ENCODE assay signal across 27 mouse cellular contexts in genomic region chr14:56338882-56339442, GRCm38 (mm10). TPM values are rescaled to one million over a fixed set of nuclear protein-coding genes. Genes with fewer than 3 reads are reported as not detected.
A peak's percentile ranks its signal among the peaks of the same experiment; 100 is the strongest.
DNase-seq lines count a peak whose midpoint lies in the region; ATAC-seq and TF ChIP-seq lines count a peak whose summit lies in the region.
"Had no signal": no experiment of that assay in that cellular context is flagged by ENCODE, and none has a peak within 500 bp of the region (broad histone marks: within the 10 kb centered on the region; RNA-seq: fewer than 3 reads in every experiment).

No protein-coding gene starts in this region.

- no peak for TF ChIP-seq POLR2A in limb, embryonic 14.5 days (IDR thresholded peaks at IDR 0.05; ENCODE audit: borderline replicate concordance, extremely low read depth, insufficient read depth, insufficient read length)

- no peak for ATAC-seq in kidney, postnatal 0 days (replicated peaks; ENCODE audit: low FRiP score, low read depth)
- ATAC-seq in kidney, embryonic 15.5 days (replicated peaks; ENCODE audit: low FRiP score) = no peak
- ATAC-seq in limb, embryonic 14.5 days (ENCODE audit: low FRiP score, low read depth) = peak; percentile 73
- ATAC-seq: CD4-positive, CD25-positive, alpha-beta regulatory T cell, adult 4 months; forebrain, embryonic 13.5 days; forebrain, embryonic 16.5 days had no signal

- no peaks in the 10 kb centered on the region for H3K36me3 ChIP-seq in kidney, postnatal 0 days (ENCODE audit: insufficient read depth, low read length)
- no peaks in the 10 kb centered on the region for H3K36me3 ChIP-seq in kidney, embryonic 15.5 days
- H3K36me3 ChIP-seq in limb, embryonic 14.5 days (ENCODE audit: control insufficient read depth, insufficient read depth, low read length) = no peaks in the 10 kb centered on the region
- H3K36me3 ChIP-seq: embryonic facial prominence, embryonic 12.5 days; forebrain, embryonic 10.5 days; hindbrain, embryonic 12.5 days; hindbrain, embryonic 15.5 days had no signal

- no peaks in the 10 kb centered on the region for H3K9me3 ChIP-seq in kidney, postnatal 0 days (replicated peaks; ENCODE audit: low read length)
- no peaks in the 10 kb centered on the region for H3K9me3 ChIP-seq in kidney, embryonic 15.5 days (replicated peaks)
- H3K9me3 ChIP-seq in limb, embryonic 14.5 days (ENCODE audit: control insufficient read depth, low read length) = no peaks in the 10 kb centered on the region
- H3K9me3 ChIP-seq: embryonic facial prominence, embryonic 12.5 days; forebrain, embryonic 10.5 days; forebrain, embryonic 13.5 days; hindbrain, embryonic 12.5 days; hindbrain, embryonic 15.5 days had no signal

- no peaks in the 10 kb centered on the region for H3K27me3 ChIP-seq in kidney, postnatal 0 days (ENCODE audit: insufficient read depth, low read length)
- no peaks in the 10 kb centered on the region for H3K27me3 ChIP-seq in kidney, embryonic 15.5 days
- no peaks in the 10 kb centered on the region for H3K27me3 ChIP-seq in limb, embryonic 14.5 days (ENCODE audit: control insufficient read depth, insufficient read depth, low read length)
- H3K27me3 ChIP-seq: embryonic facial prominence, embryonic 12.5 days; forebrain, embryonic 13.5 days; hindbrain, embryonic 12.5 days; hindbrain, embryonic 15.5 days had no signal

- no peak for TF ChIP-seq CTCF in kidney, postnatal 0 days (IDR thresholded peaks at IDR 0.05; ENCODE audit: low read depth)
- no peak for TF ChIP-seq CTCF in layer of hippocampus, adult 2 months (conservative IDR thresholded peaks at IDR 0.05)

- no peak overlapping the region for H3K4me2 ChIP-seq in kidney, postnatal 0 days (ENCODE audit: low read length)
- H3K4me2 ChIP-seq in kidney, embryonic 15.5 days = no peak overlapping the region
- H3K4me2 ChIP-seq in limb, embryonic 14.5 days (replicated peaks; ENCODE audit: low read depth, low read length, severe bottlenecking) = no peak overlapping the region
- H3K4me2 ChIP-seq: embryonic facial prominence, embryonic 12.5 days; forebrain, embryonic 13.5 days; hindbrain, embryonic 12.5 days; hindbrain, embryonic 15.5 days had no signal

- DNase-seq in heart, adult 11 months = peak; percentile 46
- DNase-seq in heart, adult 8-10 months (ENCODE audit: low spot score) = no peak
- DNase-seq in kidney, postnatal 0 days (ENCODE audit: low spot score) = peak; percentile 25
- peak; percentile 84 for DNase-seq in limb, embryonic 14.5 days (ENCODE audit: low spot score)
- DNase-seq in layer of hippocampus, adult 2 months (ENCODE audit: low spot score in 2 of 2) = no peak
- DNase-seq: adrenal gland, adult 2 months; adrenal gland, postnatal 14 days; cerebellum, adult 11-12 months; cerebellum, adult 8-10 months; gastrocnemius, postnatal 10 days; gastrocnemius, postnatal 36 days had no signal

- 56% methylated on average over 7 of the region's 7 CpGs for WGBS in kidney, postnatal 0 days
- 58% methylated on average over 7 of the region's 7 CpGs for WGBS in kidney, embryonic 15.5 days
- 48% methylated on average over 7 of the region's 7 CpGs for WGBS in limb, embryonic 14.5 days

- H3K9ac ChIP-seq in kidney, postnatal 0 days (ENCODE audit: low read depth, low read length) = no peak overlapping the region
- no peak overlapping the region for H3K9ac ChIP-seq in kidney, embryonic 15.5 days
- H3K9ac ChIP-seq in limb, embryonic 14.5 days (ENCODE audit: low read depth, low read length, severe bottlenecking) = no peak overlapping the region
- H3K9ac ChIP-seq: embryonic facial prominence, embryonic 12.5 days; forebrain, embryonic 13.5 days; hindbrain, embryonic 12.5 days; hindbrain, embryonic 15.5 days had no signal

- H3K27ac ChIP-seq in kidney, postnatal 0 days = no peak overlapping the region
- H3K27ac ChIP-seq in kidney, embryonic 15.5 days = no peak overlapping the region
- H3K27ac ChIP-seq in limb, embryonic 14.5 days (replicated peaks; ENCODE audit: low read depth, low read length) = no peak overlapping the region
- no peak overlapping the region for H3K27ac ChIP-seq in layer of hippocampus, adult 2 months
- H3K27ac ChIP-seq: embryonic facial prominence, embryonic 12.5 days; forebrain, embryonic 10.5 days; forebrain, embryonic 13.5 days; hindbrain, embryonic 12.5 days; hindbrain, embryonic 15.5 days had no signal

- no peaks in the 10 kb centered on the region for H3K4me1 ChIP-seq in kidney, postnatal 0 days (replicated peaks; ENCODE audit: insufficient read depth, low read length)
- peaks cover 13% of the 10 kb centered on the region for H3K4me1 ChIP-seq in kidney, embryonic 15.5 days
- no peaks in the 10 kb centered on the region for H3K4me1 ChIP-seq in limb, embryonic 14.5 days (ENCODE audit: control insufficient read depth, insufficient read depth, low read length)
- H3K4me1 ChIP-seq: embryonic facial prominence, embryonic 12.5 days; hindbrain, embryonic 15.5 days had no signal

- H3K4me3 ChIP-seq in kidney, postnatal 0 days (replicated peaks; ENCODE audit: low read depth, low read length) = no peak overlapping the region
- no peak overlapping the region for H3K4me3 ChIP-seq in kidney, embryonic 15.5 days (replicated peaks)
- H3K4me3 ChIP-seq in limb, embryonic 14.5 days (replicated peaks; ENCODE audit: low read length) = no peak overlapping the region
- H3K4me3 ChIP-seq in layer of hippocampus, adult 2 months = no peak overlapping the region
- H3K4me3 ChIP-seq: embryonic facial prominence, embryonic 12.5 days; forebrain, embryonic 10.5 days; forebrain, embryonic 13.5 days; hindbrain, embryonic 12.5 days; hindbrain, embryonic 15.5 days had no signal

RNA-seq across cellular contexts. Expression of gene Atp12a, which starts 25.9 kb away (rescaled TPM):
- total RNA-seq in heart, adult 8-10 months (2022) = not detected
- polyA plus RNA-seq in kidney, postnatal 0 days (2015; fragmentation: Nextera tagmentation; extraction: Ambion mirVana) = 19.9 and 23.4 TPM in 2 replicates
- polyA plus RNA-seq in kidney, embryonic 15.5 days (2015; fragmentation: Nextera tagmentation; extraction: Ambion mirVana) = 1.5 and 1.6 TPM in 2 replicates
- polyA plus RNA-seq in limb, embryonic 14.5 days (2012; rRNA removed) = 1.3 TPM in 2 replicates
- polyA plus RNA-seq in limb, embryonic 14.5 days (2014; fragmentation: Nextera tagmentation; extraction: Ambion mirVana) = 1.6 and 2.3 TPM in 2 replicates
- total RNA-seq in layer of hippocampus, adult 2 months (2021) = not detected
- total RNA-seq: gastrocnemius, adult 18-20 months; gastrocnemius, postnatal 10 days; gastrocnemius, postnatal 36 days; granulocyte monocyte progenitor cell, adult 5-6 weeks; heart, postnatal 25 days; hematopoietic stem cell, adult 5-6 weeks; MEL had no signal
- polyA plus RNA-seq: CD4-positive, CD25-positive, alpha-beta regulatory T cell, adult 4 months; forebrain, embryonic 10.5 days; heart, embryonic 14.5 days; heart, postnatal 0 days; hindbrain, embryonic 12.5 days; intestine, embryonic 14.5 days had no signal

Comparison
In these comparisons a context has a peak if more than half of its experiments do, and no peak if none do; other contexts are left out.
1. DNase-seq: peak in heart, adult 11 months (single experiment), kidney, postnatal 0 days (single experiment) and limb, embryonic 14.5 days (single experiment); none in heart, adult 8-10 months (single experiment) and layer of hippocampus, adult 2 months (0 of 2).